12 mouse cellular contexts compared by ENCODE assay signal in the genomic region with DNA sequence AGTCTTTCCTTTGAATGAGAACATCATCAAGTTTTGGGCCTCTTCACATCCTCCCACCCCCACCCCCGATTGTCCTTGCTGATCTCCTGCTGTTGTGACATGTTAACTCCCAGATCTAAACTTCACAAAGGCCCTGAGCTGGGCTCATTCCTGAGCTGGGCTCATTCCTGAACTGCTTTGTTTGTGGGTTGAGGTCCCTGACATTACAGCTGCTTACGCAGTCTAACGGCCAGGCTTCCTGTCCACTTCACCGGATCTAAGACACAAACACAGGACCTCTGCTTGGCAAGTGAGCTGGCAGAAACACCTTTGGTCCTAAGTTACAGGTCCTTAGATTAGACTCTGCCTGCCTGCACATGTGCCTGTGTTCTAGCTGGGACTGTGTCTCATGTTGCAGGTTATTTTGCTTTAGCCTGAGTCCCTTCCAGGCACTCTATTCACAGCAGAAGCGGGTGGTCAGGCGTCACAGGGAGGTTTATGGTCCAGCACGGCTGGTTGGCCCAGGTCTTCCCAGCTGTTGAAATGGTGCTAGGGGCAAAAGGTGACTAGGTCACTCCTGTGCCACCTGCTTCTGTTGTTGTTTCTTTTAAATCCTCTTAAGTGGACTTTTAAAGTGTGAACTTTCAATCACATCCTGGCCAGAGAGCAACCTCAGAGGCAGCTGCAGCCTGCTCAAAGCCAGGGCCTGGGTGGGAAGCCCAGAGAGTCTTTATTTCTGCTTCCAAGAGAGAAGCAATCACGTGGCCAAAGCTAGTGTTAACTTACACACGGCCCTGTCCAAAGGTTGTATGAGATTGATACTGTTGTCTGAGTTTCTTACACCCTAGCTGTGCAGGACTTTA.
DNase-seq lines count a peak whose midpoint lies in the region; ATAC-seq and TF ChIP-seq lines count a peak whose summit lies in the region.
"Had no signal": no experiment of that assay in that cellular context is flagged by ENCODE, and none has a peak within 500 bp of the region (broad histone marks: within the 10 kb centered on the region; RNA-seq: fewer than 3 reads in every experiment).

No protein-coding gene starts in this region.

- no peak overlapping the region for H3K9ac ChIP-seq in midbrain, embryonic 11.5 days (ENCODE audit: low read length)
- H3K9ac ChIP-seq in midbrain, postnatal 0 days (replicated peaks; ENCODE audit: low read length, poor library complexity, severe bottlenecking): no peak overlapping the region
- H3K9ac ChIP-seq in intestine, embryonic 15.5 days: no peak overlapping the region
- H3K9ac ChIP-seq: embryonic facial prominence, embryonic 13.5 days; neural tube, embryonic 13.5 days had no signal

- DNase-seq in midbrain, embryonic 11.5 days (ENCODE audit: low spot score, missing footprints): peak; percentile 89
- no peak for DNase-seq in midbrain, postnatal 0 days (ENCODE audit: low spot score)
- peak; percentile 12 for DNase-seq in kidney, postnatal 14 days
- DNase-seq in skeletal muscle tissue, adult 2 months (ENCODE audit: low read depth, low spot score): peak; percentile 3
- no peak for DNase-seq in cerebellum, postnatal 14 days
- no peak for DNase-seq in lung, postnatal 14 days
- no peak for DNase-seq in layer of hippocampus, adult 9-10 months (ENCODE audit: low spot score)
- DNase-seq: lung, postnatal 10 days; thymus, postnatal 36 days had no signal

- H3K9me3 ChIP-seq in midbrain, embryonic 11.5 days (ENCODE audit: control insufficient read depth, low read length): no peaks in the 10 kb centered on the region
- H3K9me3 ChIP-seq in midbrain, postnatal 0 days (ENCODE audit: low read length): no peaks in the 10 kb centered on the region
- no peaks in the 10 kb centered on the region for H3K9me3 ChIP-seq in intestine, embryonic 15.5 days
- H3K9me3 ChIP-seq: embryonic facial prominence, embryonic 13.5 days; neural tube, embryonic 13.5 days had no signal

- no peak overlapping the region for H3K4me2 ChIP-seq in midbrain, embryonic 11.5 days
- no peak overlapping the region for H3K4me2 ChIP-seq in midbrain, postnatal 0 days (ENCODE audit: low read depth, low read length, poor library complexity, severe bottlenecking)
- no peak overlapping the region for H3K4me2 ChIP-seq in intestine, embryonic 15.5 days (replicated peaks)
- H3K4me2 ChIP-seq: embryonic facial prominence, embryonic 13.5 days; neural tube, embryonic 13.5 days had no signal

- no peaks in the 10 kb centered on the region for H3K36me3 ChIP-seq in midbrain, embryonic 11.5 days (ENCODE audit: control insufficient read depth, insufficient read depth, low read length)
- no peaks in the 10 kb centered on the region for H3K36me3 ChIP-seq in midbrain, postnatal 0 days (ENCODE audit: insufficient read depth, low read length)
- H3K36me3 ChIP-seq in intestine, embryonic 15.5 days: no peaks in the 10 kb centered on the region
- H3K36me3 ChIP-seq: embryonic facial prominence, embryonic 13.5 days; neural tube, embryonic 13.5 days had no signal

- WGBS in midbrain, embryonic 11.5 days: 6% methylated on average over 9 of the region's 9 CpGs
- WGBS in midbrain, postnatal 0 days: 19% methylated on average over 9 of the region's 9 CpGs
- WGBS in intestine, embryonic 15.5 days: 19% methylated on average over 9 of the region's 9 CpGs

- no peak for TF ChIP-seq CTCF in midbrain, postnatal 0 days (IDR thresholded peaks at IDR 0.05)

- no peaks in the 10 kb centered on the region for H3K27me3 ChIP-seq in midbrain, embryonic 11.5 days (ENCODE audit: control insufficient read depth, insufficient read depth, low read length)
- H3K27me3 ChIP-seq in midbrain, postnatal 0 days (ENCODE audit: insufficient read depth, low read length): no peaks in the 10 kb centered on the region
- H3K27me3 ChIP-seq in intestine, embryonic 15.5 days (replicated peaks): no peaks in the 10 kb centered on the region
- H3K27me3 ChIP-seq: embryonic facial prominence, embryonic 13.5 days had no signal

- H3K4me1 ChIP-seq in midbrain, embryonic 11.5 days (ENCODE audit: control insufficient read depth, insufficient read depth, low read length): peaks cover 10% of the 10 kb centered on the region
- no peaks in the 10 kb centered on the region for H3K4me1 ChIP-seq in midbrain, postnatal 0 days (ENCODE audit: insufficient read depth, low read length)
- 0 out of 2 replicates have a peak, but pooled peaks cover 4% of the 10 kb centered on the region for H3K4me1 ChIP-seq in intestine, embryonic 15.5 days (replicated peaks)
- H3K4me1 ChIP-seq: embryonic facial prominence, embryonic 13.5 days had no signal

- H3K27ac ChIP-seq in midbrain, embryonic 11.5 days (ENCODE audit: low read depth, low read length): no peak overlapping the region
- no peak overlapping the region for H3K27ac ChIP-seq in midbrain, postnatal 0 days (ENCODE audit: low read depth, low read length)
- H3K27ac ChIP-seq in intestine, embryonic 15.5 days: no peak overlapping the region
- H3K27ac ChIP-seq: embryonic facial prominence, embryonic 13.5 days; neural tube, embryonic 13.5 days had no signal

- H3K4me3 ChIP-seq in midbrain, embryonic 11.5 days (ENCODE audit: low read depth, low read length): no peak overlapping the region
- no peak overlapping the region for H3K4me3 ChIP-seq in midbrain, postnatal 0 days (ENCODE audit: low read depth, low read length)
- no peak overlapping the region for H3K4me3 ChIP-seq in intestine, embryonic 15.5 days (replicated peaks)
- H3K4me3 ChIP-seq: embryonic facial prominence, embryonic 13.5 days; neural tube, embryonic 13.5 days had no signal

- peak; percentile 16; the same call in 1 of the 2 replicates for ATAC-seq in midbrain, embryonic 11.5 days (ENCODE audit: low FRiP score)
- ATAC-seq in midbrain, postnatal 0 days (ENCODE audit: low FRiP score): no peak
- ATAC-seq in intestine, embryonic 15.5 days: peak; percentile 93

Comparison
In these comparisons a context has a peak if more than half of its experiments do, and no peak if none do; other contexts are left out.
1. DNase-seq: peak in midbrain, embryonic 11.5 days (single experiment), kidney, postnatal 14 days (single experiment) and skeletal muscle tissue, adult 2 months (single experiment); none in midbrain, postnatal 0 days (single experiment), cerebellum, postnatal 14 days (0 of 2), lung, postnatal 14 days (single experiment) and layer of hippocampus, adult 9-10 months (single experiment).